Mouse (Mus musculus): ENCODE data around the gene S100a3. TPM values are rescaled to one million over a fixed set of nuclear protein-coding genes. Genes with fewer than 3 reads are reported as not detected.

The S100a3 gene
- polyA plus RNA-seq, 1 experiment, result not detected

DNA sequence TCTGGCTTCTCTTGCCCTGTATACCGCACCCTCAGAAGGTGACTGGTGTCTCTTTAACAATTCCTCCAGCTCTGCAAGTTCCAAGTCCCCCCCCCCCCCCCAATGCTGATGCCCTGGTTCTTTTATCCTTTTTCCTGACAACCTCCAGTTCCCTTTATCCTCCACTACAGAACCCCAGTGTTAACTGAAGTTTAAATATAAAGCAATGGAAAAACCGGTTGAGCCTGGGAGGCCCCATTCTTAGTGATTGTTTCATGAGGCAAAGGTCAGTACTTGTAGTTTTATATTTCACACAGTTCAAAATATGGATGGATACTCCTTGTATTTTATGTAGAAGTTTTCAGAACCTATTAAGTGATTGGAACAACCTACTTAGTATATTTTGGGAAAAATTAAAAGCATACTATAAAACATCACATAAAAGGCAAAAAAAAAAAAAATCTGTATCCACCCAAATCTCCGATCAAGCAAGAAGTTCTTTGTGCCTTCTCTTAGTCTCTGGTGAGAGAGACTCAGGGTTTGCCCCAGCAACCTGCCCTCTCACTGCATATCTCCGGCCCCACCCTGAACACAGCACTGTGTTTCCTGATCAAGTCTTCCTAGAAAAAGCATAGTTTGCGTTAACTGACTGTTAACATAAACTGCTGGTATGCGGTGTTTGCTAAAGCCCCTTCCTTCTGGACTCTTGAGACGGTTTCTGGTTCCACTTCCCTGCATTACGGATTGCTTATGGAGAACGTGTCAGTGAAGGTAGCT lies 66.1 kb downstream of the S100a3 start:
- no peak for TF ChIP-seq GATA1 (IDR thresholded peaks at IDR 0.05; ENCODE audit: low read length)

GRCm38 (mm10) chr3:90627366-90627765 lies 67.0 kb downstream of the S100a3 start:
- TF ChIP-seq GATA1 (IDR thresholded peaks at IDR 0.05; ENCODE audit: low read length), result no peak

DNA sequence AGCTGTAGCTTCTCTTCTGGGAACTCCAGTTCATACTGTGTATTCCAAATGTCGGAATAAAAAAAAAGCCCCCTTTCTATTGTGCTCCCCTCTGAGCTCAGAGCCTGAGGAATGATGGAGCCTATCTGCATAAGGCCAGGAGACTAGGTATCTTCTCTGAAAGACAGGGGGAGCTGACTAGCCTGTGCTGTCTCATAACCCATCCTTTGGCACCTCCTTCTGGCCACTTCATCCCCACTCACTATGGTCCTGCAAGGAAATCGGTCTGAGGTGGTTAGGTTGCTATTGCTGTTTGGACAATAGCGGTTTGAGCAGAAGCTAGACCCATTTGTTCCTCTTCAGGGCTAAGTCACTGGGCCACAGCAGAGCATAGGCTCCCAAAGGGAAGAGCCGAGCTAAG lies 67.4 kb downstream of the S100a3 start:
- no peak for TF ChIP-seq GATA1 (IDR thresholded peaks at IDR 0.05; ENCODE audit: low read length)

- no peak for TF ChIP-seq GATA1 (IDR thresholded peaks at IDR 0.05; ENCODE audit: low read length)
These were observed 68.9 kb downstream of the S100a3 start for GRCm38 (mm10) chr3:90629298-90629697.

DNA sequence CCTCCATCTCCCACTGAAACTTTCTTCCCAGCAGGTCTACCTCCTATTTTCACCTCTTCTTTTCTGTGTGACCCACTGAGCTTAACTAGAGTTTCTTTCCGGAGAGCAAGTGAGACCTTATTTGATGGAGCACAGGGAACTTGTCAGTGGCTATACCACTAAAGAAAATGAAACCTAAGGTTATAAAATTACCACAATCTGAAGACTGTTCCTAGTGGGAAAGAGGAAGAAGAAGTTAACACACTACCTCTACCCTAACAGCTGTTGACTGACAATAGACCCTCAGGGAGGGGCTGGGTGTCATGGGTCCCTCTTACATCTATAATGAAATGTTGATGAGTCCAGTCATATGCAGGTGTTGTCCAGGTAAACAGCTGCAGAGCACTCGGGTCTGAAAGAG lies 71.6 kb downstream of the S100a3 start:
- TF ChIP-seq GATA1 (IDR thresholded peaks at IDR 0.05; ENCODE audit: low read length), result no peak

- no peak for TF ChIP-seq GATA1 (IDR thresholded peaks at IDR 0.05; ENCODE audit: low read length)
These were observed 78.3 kb downstream of the S100a3 start for GRCm38 (mm10) chr3:90638511-90639275.

DNA sequence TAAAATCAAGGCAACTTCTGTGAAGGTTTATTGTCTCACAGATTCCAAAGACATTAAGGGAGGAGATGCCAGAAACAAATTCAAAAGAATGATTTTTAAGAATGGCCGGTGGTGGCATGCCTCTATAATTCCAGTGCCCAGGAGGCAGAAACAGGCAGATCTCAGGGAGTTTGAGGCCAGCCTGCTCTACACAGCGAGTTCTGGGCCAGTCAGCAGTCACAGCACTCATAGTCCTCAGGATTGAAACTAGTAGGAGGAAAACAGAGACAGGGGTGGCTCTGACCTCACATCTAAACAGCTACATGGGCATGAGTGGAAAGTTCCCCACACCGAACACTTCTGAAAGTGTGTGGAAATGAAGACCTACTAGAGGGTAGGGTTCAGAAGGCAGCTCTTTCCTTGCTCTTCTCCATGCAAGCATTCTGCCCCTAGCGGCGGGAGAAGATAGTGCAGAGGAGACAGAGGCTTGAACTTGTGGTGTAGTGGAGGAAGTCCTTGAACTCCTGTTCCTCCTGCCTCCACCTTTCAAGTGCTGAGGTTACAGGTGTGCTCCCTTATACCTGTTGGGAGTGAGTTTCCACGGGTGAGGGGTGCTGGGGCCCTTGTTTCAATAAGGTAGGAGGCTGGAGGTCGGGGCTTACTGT lies 79.3 kb downstream of the S100a3 start:
- no peak for TF ChIP-seq GATA1 (IDR thresholded peaks at IDR 0.05; ENCODE audit: low read length)

- no peak for TF ChIP-seq GATA1 (IDR thresholded peaks at IDR 0.05; ENCODE audit: low read length)
These were observed 80.6 kb downstream of the S100a3 start for GRCm38 (mm10) chr3:90640981-90641380.

- TF ChIP-seq GATA1 (IDR thresholded peaks at IDR 0.05; ENCODE audit: low read length), result no peak
These were observed 83.8 kb downstream of the S100a3 start for GRCm38 (mm10) chr3:90644220-90644619.

- no peak for TF ChIP-seq GATA1 (IDR thresholded peaks at IDR 0.05; ENCODE audit: low read length)
These were observed 86.9 kb downstream of the S100a3 start for GRCm38 (mm10) chr3:90647291-90647690.

- TF ChIP-seq GATA1 (IDR thresholded peaks at IDR 0.05; ENCODE audit: low read length), result no peak
These were observed 88.6 kb downstream of the S100a3 start for GRCm38 (mm10) chr3:90648981-90649380.

- TF ChIP-seq GATA1 (IDR thresholded peaks at IDR 0.05; ENCODE audit: low read length), result no peak
These were observed 89.5 kb downstream of the S100a3 start for GRCm38 (mm10) chr3:90649832-90650231.

Other genes starting within 250 kb of the S100a3 start
- gene Slc27a3, start 170.6 kb upstream of the S100a3 start, polyA plus RNA-seq (2012), result 2.0 and 3.4 TPM in 2 replicates
- 36.0 and 41.9 TPM in 2 replicates for gene Ints3, start 127.0 kb upstream of the S100a3 start, polyA plus RNA-seq (2012)
- gene Npr1, start 94.7 kb upstream of the S100a3 start, polyA plus RNA-seq (2012), result 0.15 and 0.50 TPM in 2 replicates
- 20.2 and 32.3 TPM in 2 replicates for gene Ilf2, start 84.5 kb upstream of the S100a3 start, polyA plus RNA-seq (2012)
- 3.2 and 3.8 TPM in 2 replicates for gene Snapin, start 69.5 kb upstream of the S100a3 start, polyA plus RNA-seq (2012)
- 97.1 and 144 TPM in 2 replicates for gene Chtop, start 51.1 kb upstream of the S100a3 start, polyA plus RNA-seq (2012)
- gene S100a1, start 46.2 kb upstream of the S100a3 start, polyA plus RNA-seq (2012), result 1.1 and 3.2 TPM in 2 replicates
- gene S100a13, start 46.1 kb upstream of the S100a3 start, polyA plus RNA-seq (2012), result 3.5 and 3.8 TPM in 2 replicates
- not detected in 2 replicates for gene S100a14, start 33.7 kb upstream of the S100a3 start, polyA plus RNA-seq (2012)
- gene S100a16, start 23.3 kb upstream of the S100a3 start, polyA plus RNA-seq (2012), result not detected in 2 replicates
- not detected in 2 replicates for gene S100a2, start 29.7 kb downstream of the S100a3 start, polyA plus RNA-seq (2012)
- not detected in 2 replicates for gene Gm42674, start 41.3 kb downstream of the S100a3 start, polyA plus RNA-seq (2012)
- not detected in 2 replicates for gene S100a4, start 43.2 kb downstream of the S100a3 start, polyA plus RNA-seq (2012)
- not detected in 2 replicates for gene S100a5, start 47.9 kb downstream of the S100a3 start, polyA plus RNA-seq (2012)
- gene S100a6, start 52.3 kb downstream of the S100a3 start, polyA plus RNA-seq (2012), result not detected in 2 replicates
- not detected in 2 replicates for gene S100a7a, start 93.4 kb downstream of the S100a3 start, polyA plus RNA-seq (2012)
- not detected in 2 replicates for gene S100a8, start 108.4 kb downstream of the S100a3 start, polyA plus RNA-seq (2012)
- not detected in 2 replicates for gene S100a9, start 135.1 kb downstream of the S100a3 start, polyA plus RNA-seq (2012)
- gene Pglyrp4, start 166.3 kb downstream of the S100a3 start, polyA plus RNA-seq (2012), result not detected in 2 replicates
- not detected in 2 replicates for gene Gm5849, start 217.3 kb downstream of the S100a3 start, polyA plus RNA-seq (2012)

Measured in G1E-ER4 (cell line).